Mouse (Mus musculus): Measurements from ENCODE around the gene Hfe2. TPM values are rescaled to one million over a fixed set of nuclear protein-coding genes. Genes with fewer than 3 reads are reported as not detected.

The Hfe2 gene
- polyA plus RNA-seq, 1 experiment from 2014 or later, result 3.3 TPM

DNA sequence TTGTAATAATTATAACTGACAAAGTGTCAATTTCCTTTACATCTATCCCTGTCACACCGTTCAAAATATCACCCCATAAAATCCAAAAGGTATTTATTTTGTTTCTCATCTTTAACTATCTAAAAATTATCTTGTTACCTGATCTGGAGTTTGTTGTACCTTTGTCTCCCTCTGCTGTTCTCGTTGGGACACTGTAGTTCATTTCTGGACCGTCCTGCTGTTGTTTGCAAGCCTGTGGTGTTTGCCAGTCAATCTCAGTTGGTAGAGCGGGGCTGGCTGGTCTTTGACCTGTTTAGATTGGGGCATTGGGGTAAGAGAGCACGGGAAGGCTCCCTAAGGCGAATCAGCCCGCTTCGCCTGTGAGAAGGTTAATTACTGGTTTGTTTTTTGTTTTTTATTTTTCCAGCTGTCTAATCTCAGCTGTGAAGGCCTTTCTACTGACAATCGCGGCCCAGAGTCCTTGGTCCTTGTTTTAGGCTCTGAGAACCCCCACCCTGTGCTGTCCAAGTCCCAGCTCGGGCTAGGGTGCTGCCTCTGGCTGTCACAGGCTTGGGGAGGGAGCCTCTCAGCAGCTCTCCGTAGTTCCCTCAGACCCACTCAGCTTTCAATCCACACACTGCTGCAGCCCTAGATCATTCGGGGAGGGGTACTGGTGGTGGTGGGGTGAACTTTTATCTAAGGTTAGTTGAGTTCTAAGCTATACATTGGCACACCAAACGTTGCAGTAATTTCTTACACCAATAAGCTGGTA, 16.5 kb downstream of the Hfe2 start:
- Histone ChIP-seq H3K4me3 (ENCODE audit: low read length) (no peak overlapping the region), H3K27me3 (replicated peaks; ENCODE audit: control insufficient read depth, insufficient read depth, low read length) (0 out of 2 replicates have a peak, but pooled peaks cover 2% of the 10 kb centered on the region), H3K9ac (ENCODE audit: low read depth, low read length) (no peak overlapping the region), H3K4me2 (ENCODE audit: low read length) (no peak overlapping the region), H3K9me3 (ENCODE audit: control insufficient read depth, low read length) (no peaks in the 10 kb centered on the region), H3K36me3 (ENCODE audit: control insufficient read depth, insufficient read depth, low read length) (no peaks in the 10 kb centered on the region), H3K27ac (ENCODE audit: low read depth, low read length) (no peak overlapping the region), H3K4me1 (ENCODE audit: control insufficient read depth, insufficient read depth, low read depth, low read length) (no peaks in the 10 kb centered on the region)
- WGBS, result 22% methylated on average over 14 of the region's 14 CpGs
- 0 out of 2 replicates have a peak, but pooled peaks have one; percentile 48 for ATAC-seq

GRCm38 (mm10) chr3:96542554-96542953, 17.6 kb downstream of the Hfe2 start:
- no peak overlapping the region for H3K4me3 ChIP-seq (ENCODE audit: low read length)
- no peak overlapping the region for H3K27ac ChIP-seq (ENCODE audit: low read depth, low read length)
- no peaks in the 10 kb centered on the region for H3K9me3 ChIP-seq (ENCODE audit: control insufficient read depth, low read length)
- no peaks in the 10 kb centered on the region for H3K4me1 ChIP-seq (ENCODE audit: control insufficient read depth, insufficient read depth, low read depth, low read length)
- H3K4me2 ChIP-seq (ENCODE audit: low read length), result no peak overlapping the region
- 0 out of 2 replicates have a peak, but pooled peaks cover 2% of the 10 kb centered on the region for H3K27me3 ChIP-seq (replicated peaks; ENCODE audit: control insufficient read depth, insufficient read depth, low read length)
- no peak for ATAC-seq
- no peaks in the 10 kb centered on the region for H3K36me3 ChIP-seq (ENCODE audit: control insufficient read depth, insufficient read depth, low read length)
- WGBS, result 80% methylated on average over 8 of the region's 8 CpGs
- no peak overlapping the region for H3K9ac ChIP-seq (ENCODE audit: low read depth, low read length)

GRCm38 (mm10) chr3:96543345-96543744, 18.4 kb downstream of the Hfe2 start:
- WGBS, result 86% methylated on average over 11 of the region's 11 CpGs
- Histone ChIP-seq H3K4me3 (ENCODE audit: low read length) (no peak overlapping the region), H3K27ac (ENCODE audit: low read depth, low read length) (no peak overlapping the region), H3K9me3 (ENCODE audit: control insufficient read depth, low read length) (no peaks in the 10 kb centered on the region), H3K9ac (ENCODE audit: low read depth, low read length) (no peak overlapping the region), H3K4me2 (ENCODE audit: low read length) (no peak overlapping the region), H3K4me1 (ENCODE audit: control insufficient read depth, insufficient read depth, low read depth, low read length) (no peaks in the 10 kb centered on the region), H3K36me3 (ENCODE audit: control insufficient read depth, insufficient read depth, low read length) (no peaks in the 10 kb centered on the region), H3K27me3 (replicated peaks; ENCODE audit: control insufficient read depth, insufficient read depth, low read length) (0 out of 2 replicates have a peak, but pooled peaks cover 2% of the 10 kb centered on the region)
- no peak for ATAC-seq

DNA sequence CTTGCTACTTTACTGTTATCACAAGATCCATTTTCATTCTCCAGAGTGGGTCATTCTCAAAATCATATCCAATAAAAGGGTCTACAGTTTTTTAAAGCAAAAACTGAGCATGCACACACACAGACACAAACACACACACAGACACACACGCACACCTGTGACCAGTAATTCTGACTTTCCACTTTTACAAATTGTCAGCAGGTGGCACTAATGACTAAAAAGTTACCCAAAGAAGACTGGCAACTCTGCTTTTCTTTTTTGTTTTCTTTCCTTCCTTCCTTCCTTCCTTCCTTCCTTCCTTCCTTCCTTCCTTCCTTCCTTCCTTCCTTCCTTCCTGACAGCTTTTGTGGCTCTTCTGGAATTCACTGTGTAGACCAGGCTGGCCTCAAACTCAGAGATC, 20.6 kb downstream of the Hfe2 start:
- Histone ChIP-seq H3K9me3 (ENCODE audit: control insufficient read depth, low read length) (no peaks in the 10 kb centered on the region), H3K27ac (ENCODE audit: low read depth, low read length) (no peak overlapping the region), H3K27me3 (replicated peaks; ENCODE audit: control insufficient read depth, insufficient read depth, low read length) (0 out of 2 replicates have a peak, but pooled peaks cover 2% of the 10 kb centered on the region), H3K9ac (ENCODE audit: low read depth, low read length) (no peak overlapping the region), H3K4me1 (ENCODE audit: control insufficient read depth, insufficient read depth, low read depth, low read length) (no peaks in the 10 kb centered on the region), H3K36me3 (ENCODE audit: control insufficient read depth, insufficient read depth, low read length) (no peaks in the 10 kb centered on the region), H3K4me2 (ENCODE audit: low read length) (no peak overlapping the region), H3K4me3 (ENCODE audit: low read length) (no peak overlapping the region)
- WGBS, result 33% methylated on average over 1 of the region's 1 CpGs
- ATAC-seq, result no peak

GRCm38 (mm10) chr3:96546880-96547279, 21.9 kb downstream of the Hfe2 start:
- no peak for ATAC-seq
- Histone ChIP-seq H3K36me3 (ENCODE audit: control insufficient read depth, insufficient read depth, low read length) (no peaks in the 10 kb centered on the region), H3K27me3 (replicated peaks; ENCODE audit: control insufficient read depth, insufficient read depth, low read length) (0 out of 2 replicates have a peak, but pooled peaks cover 2% of the 10 kb centered on the region), H3K4me1 (ENCODE audit: control insufficient read depth, insufficient read depth, low read depth, low read length) (no peaks in the 10 kb centered on the region), H3K9me3 (ENCODE audit: control insufficient read depth, low read length) (no peaks in the 10 kb centered on the region), H3K9ac (ENCODE audit: low read depth, low read length) (no peak overlapping the region), H3K4me2 (ENCODE audit: low read length) (no peak overlapping the region), H3K27ac (ENCODE audit: low read depth, low read length) (no peak overlapping the region), H3K4me3 (ENCODE audit: low read length) (no peak overlapping the region)
- 44% methylated on average over 4 of the region's 4 CpGs for WGBS

DNA sequence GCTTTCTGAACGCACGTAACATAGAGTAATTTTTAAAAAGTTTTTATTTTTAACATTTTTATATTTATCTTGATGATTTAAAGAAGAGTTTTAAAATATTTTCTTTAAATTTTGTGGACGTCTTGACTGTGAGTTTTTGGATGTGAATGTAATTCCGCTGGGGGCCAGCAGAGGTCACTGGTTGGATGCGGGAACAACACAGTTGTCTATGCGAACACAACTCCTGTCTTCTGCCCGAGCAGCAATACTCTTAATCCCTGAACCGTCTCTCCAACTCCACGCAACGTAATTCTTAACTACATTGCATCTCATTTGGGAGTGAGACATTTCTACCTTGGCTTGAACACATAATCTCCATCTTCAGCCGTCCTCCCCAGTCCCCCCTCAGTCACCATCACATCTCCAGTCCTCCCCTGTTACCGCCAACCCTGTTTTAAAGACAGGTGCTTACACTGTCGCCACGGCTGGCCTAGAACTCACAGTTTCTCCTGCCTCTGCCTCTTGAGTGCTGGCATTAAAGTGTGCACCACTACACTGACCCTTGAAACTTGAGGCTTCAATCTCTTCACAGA, 22.5 kb downstream of the Hfe2 start:
- no peak overlapping the region for H3K9ac ChIP-seq (ENCODE audit: low read depth, low read length)
- 8% methylated on average over 14 of the region's 14 CpGs for WGBS
- no peaks in the 10 kb centered on the region for H3K9me3 ChIP-seq (ENCODE audit: control insufficient read depth, low read length)
- no peak overlapping the region for H3K27ac ChIP-seq (ENCODE audit: low read depth, low read length)
- no peaks in the 10 kb centered on the region for H3K4me1 ChIP-seq (ENCODE audit: control insufficient read depth, insufficient read depth, low read depth, low read length)
- H3K4me2 ChIP-seq (ENCODE audit: low read length), result peak overlapping the region; percentile 30
- H3K4me3 ChIP-seq (ENCODE audit: low read length), result no peak overlapping the region
- H3K27me3 ChIP-seq (replicated peaks; ENCODE audit: control insufficient read depth, insufficient read depth, low read length), result 0 out of 2 replicates have a peak, but pooled peaks cover 2% of the 10 kb centered on the region
- H3K36me3 ChIP-seq (ENCODE audit: control insufficient read depth, insufficient read depth, low read length), result no peaks in the 10 kb centered on the region
- ATAC-seq, result peak; percentile 62; the same call in 1 of the 2 replicates

DNA sequence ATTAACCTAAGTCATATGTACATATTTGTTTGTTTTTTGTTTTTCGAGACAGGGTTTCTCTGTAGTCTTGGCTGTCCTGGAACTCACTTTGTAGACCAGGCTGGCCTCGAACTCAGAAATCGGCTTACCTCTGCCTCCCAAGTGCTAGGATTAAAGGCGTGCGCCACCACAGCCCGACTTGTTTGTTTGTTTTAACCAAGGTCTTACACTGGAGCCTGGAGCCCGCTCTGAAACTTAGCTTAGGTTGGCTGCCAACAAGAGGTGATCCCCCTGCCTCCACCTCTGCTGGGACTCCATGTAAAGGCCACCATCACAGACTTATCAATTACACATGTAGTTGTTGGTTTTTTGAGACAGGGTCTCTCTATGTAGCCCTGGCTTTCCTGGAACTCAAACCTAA, 23.9 kb downstream of the Hfe2 start:
- H3K9me3 ChIP-seq (ENCODE audit: control insufficient read depth, low read length), result no peaks in the 10 kb centered on the region
- WGBS, result 89% methylated on average over 7 of the region's 7 CpGs
- 0 out of 2 replicates have a peak, but pooled peaks cover 2% of the 10 kb centered on the region for H3K27me3 ChIP-seq (replicated peaks; ENCODE audit: control insufficient read depth, insufficient read depth, low read length)
- no peak for ATAC-seq
- H3K27ac ChIP-seq (ENCODE audit: low read depth, low read length), result no peak overlapping the region
- H3K9ac ChIP-seq (ENCODE audit: low read depth, low read length), result no peak overlapping the region
- H3K36me3 ChIP-seq (ENCODE audit: control insufficient read depth, insufficient read depth, low read length), result no peaks in the 10 kb centered on the region
- no peak overlapping the region for H3K4me3 ChIP-seq (ENCODE audit: low read length)
- H3K4me2 ChIP-seq (ENCODE audit: low read length), result no peak overlapping the region
- no peaks in the 10 kb centered on the region for H3K4me1 ChIP-seq (ENCODE audit: control insufficient read depth, insufficient read depth, low read depth, low read length)

- Histone ChIP-seq H3K4me1 (ENCODE audit: control insufficient read depth, insufficient read depth, low read depth, low read length) (no peaks in the 10 kb centered on the region), H3K27ac (ENCODE audit: low read depth, low read length) (no peak overlapping the region), H3K4me2 (ENCODE audit: low read length) (no peak overlapping the region), H3K27me3 (replicated peaks; ENCODE audit: control insufficient read depth, insufficient read depth, low read length) (0 out of 2 replicates have a peak, but pooled peaks cover 2% of the 10 kb centered on the region), H3K9me3 (ENCODE audit: control insufficient read depth, low read length) (no peaks in the 10 kb centered on the region), H3K9ac (ENCODE audit: low read depth, low read length) (no peak overlapping the region), H3K36me3 (ENCODE audit: control insufficient read depth, insufficient read depth, low read length) (no peaks in the 10 kb centered on the region), H3K4me3 (ENCODE audit: low read length) (no peak overlapping the region)
- no peak for ATAC-seq
- 83% methylated on average over 5 of the region's 5 CpGs for WGBS
Measured at GRCm38 (mm10) chr3:96549346-96549745, 24.4 kb downstream of the Hfe2 start.

DNA sequence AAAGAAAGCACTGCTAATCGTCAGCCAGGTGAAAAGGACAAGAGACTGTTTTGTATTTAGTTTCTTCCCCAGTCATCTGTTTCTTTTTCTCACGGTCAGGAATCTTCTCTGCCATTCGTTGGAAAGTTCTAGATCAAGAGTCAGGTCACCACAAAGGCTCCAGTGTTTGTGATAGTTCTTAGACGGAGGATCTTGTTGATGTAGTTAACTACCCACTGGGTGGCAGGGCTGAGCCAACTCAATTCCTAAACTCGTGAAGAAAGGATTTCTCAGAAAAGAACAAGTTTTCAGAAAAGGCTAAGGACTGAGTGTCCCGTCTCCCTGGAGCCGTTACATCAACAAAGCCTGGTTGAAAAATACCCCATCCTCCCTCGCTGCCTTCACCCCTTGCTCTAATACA, 26.2 kb downstream of the Hfe2 start:
- H3K4me3 ChIP-seq (ENCODE audit: low read length), result no peak overlapping the region
- no peaks in the 10 kb centered on the region for H3K36me3 ChIP-seq (ENCODE audit: control insufficient read depth, insufficient read depth, low read length)
- H3K27ac ChIP-seq (ENCODE audit: low read depth, low read length), result no peak overlapping the region
- ATAC-seq, result no peak
- WGBS, result 16% methylated on average over 8 of the region's 8 CpGs
- no peaks in the 10 kb centered on the region for H3K9me3 ChIP-seq (ENCODE audit: control insufficient read depth, low read length)
- no peak overlapping the region for H3K4me2 ChIP-seq (ENCODE audit: low read length)
- peaks cover 5% of the 10 kb centered on the region for H3K4me1 ChIP-seq (ENCODE audit: control insufficient read depth, insufficient read depth, low read depth, low read length)
- H3K9ac ChIP-seq (ENCODE audit: low read depth, low read length), result no peak overlapping the region
- H3K27me3 ChIP-seq (replicated peaks; ENCODE audit: control insufficient read depth, insufficient read depth, low read length), result 0 out of 2 replicates have a peak, but pooled peaks cover 2% of the 10 kb centered on the region

All from hindbrain, embryonic 16.5 days (tissue).